Mouse (Mus musculus) lung, postnatal 0 days (tissue): ENCODE data around the gene 1500015O10Rik.

ENCODE experiments used
- CTCF ChIP-seq: IDR thresholded peaks from 2 replicates; pipeline ENCODE4 v1.5.1; 2016; ENCODE audit warnings: antibody characterized with exemption, mild to moderate bottlenecking
- EP300 ChIP-seq: IDR thresholded peaks from 2 replicates; pipeline ENCODE4 v1.6.1; 2016; ENCODE audit warnings: antibody characterized with exemption, mild to moderate bottlenecking, control low read depth

GRCm38 (mm10) chr1:43722459-43722858 lies 7.9 kb upstream of the 1500015O10Rik start:
- TF ChIP-seq CTCF (no peak), EP300 (no peak)
